Mouse (Mus musculus) hindbrain, embryonic 12.5 days (tissue): ENCODE measurements around the gene Tmprss13. TPM values are rescaled to one million over a fixed set of nuclear protein-coding genes. Genes with fewer than 3 reads are reported as not detected.

Source experiments
- ATAC-seq: fragments of 200-750 bp; cut with Nextera tagmentation; 2 replicates; pipeline ENCODE4 v1.8.0; 2017; ENCODE audit warnings: moderate TSS enrichment; ENCODE audit not compliant: low FRiP score
- H3K27ac ChIP-seq: fragments of 300-500 bp; sonication (generic); 2 replicates; pipeline ENCODE4 v1.5.1; 2016; ENCODE audit warnings: mild to moderate bottlenecking
- H3K27me3 ChIP-seq: fragments of 300-500 bp; sonication (generic); 2 replicates; pipeline ENCODE4 v1.6.1; 2016; ENCODE audit warnings: mild to moderate bottlenecking
- H3K36me3 ChIP-seq: fragments of 300-500 bp; sonication (generic); 2 replicates; pipeline ENCODE4 v1.6.1; 2016; ENCODE audit warnings: mild to moderate bottlenecking
- H3K4me1 ChIP-seq: fragments of 300-500 bp; sonication (generic); 2 replicates; pipeline ENCODE4 v1.6.1; 2016
- H3K4me2 ChIP-seq: fragments of 300-500 bp; sonication (generic); replicated peaks from 2 replicates; pipeline ENCODE4 v1.6.1; 2016; ENCODE audit warnings: mild to moderate bottlenecking
- H3K4me3 ChIP-seq: fragments of 300-500 bp; sonication (generic); 2 replicates; pipeline ENCODE4 v1.5.1; 2016; ENCODE audit warnings: mild to moderate bottlenecking
- H3K9ac ChIP-seq: fragments of 300-500 bp; sonication (generic); 2 replicates; pipeline ENCODE4 v1.6.1; 2016; ENCODE audit warnings: mild to moderate bottlenecking, moderate library complexity
- H3K9me3 ChIP-seq: fragments of 300-500 bp; sonication (generic); replicated peaks from 2 replicates; pipeline ENCODE4 v1.6.1; 2016; ENCODE audit warnings: mild to moderate bottlenecking
- whole genome bisulfite sequencing: fragments of 180-500 bp; shearing (Covaris S2); methylation state at CpG from one replicate; pipeline ENCODE4 v1.1.7; 2016; 5-methylcytosine and 5-hydroxymethylcytosine counted together
- polyA plus RNA-seq: library from polyadenylated mRNA; unstranded; fragments of >200 nt; fragmentation: Nextera tagmentation; extraction: Ambion mirVana; gene quantifications from 2 replicates; pipeline ENCODE4 v1.2.1, GENCODE M21; 2016

Gene Tmprss13
- polyA plus RNA-seq, 1 experiment from 2014 or later, result 0.06 TPM

DNA sequence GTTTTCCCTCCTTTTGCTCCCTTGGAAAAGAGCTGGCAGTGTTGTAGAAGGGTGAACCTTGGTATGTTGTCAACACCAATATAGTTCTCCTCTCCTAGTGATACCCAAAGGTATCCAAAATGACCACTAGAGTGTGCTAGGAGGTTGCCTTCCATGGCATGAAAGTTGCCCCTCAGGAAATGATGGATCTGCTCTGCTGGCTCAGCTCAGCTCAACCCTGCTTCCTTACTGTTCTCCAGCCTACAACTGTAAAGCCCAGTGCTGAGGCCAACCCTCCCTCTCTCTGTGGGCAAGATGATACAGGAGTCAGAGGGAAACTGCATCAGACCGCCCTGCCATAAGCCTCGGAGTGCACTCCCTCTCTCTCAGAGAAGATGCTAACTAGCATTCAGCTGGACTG, 26.6 kb downstream of the Tmprss13 start:
- WGBS, result 66% methylated on average over 2 of the region's 2 CpGs
- Histone ChIP-seq H3K9me3 (no peaks in the 10 kb centered on the region), H3K9ac (no peak overlapping the region), H3K4me1 (no peaks in the 10 kb centered on the region), H3K4me3 (no peak overlapping the region), H3K36me3 (no peaks in the 10 kb centered on the region), H3K27me3 (no peaks in the 10 kb centered on the region), H3K27ac (no peak overlapping the region), H3K4me2 (no peak overlapping the region)
- ATAC-seq, result no peak

DNA sequence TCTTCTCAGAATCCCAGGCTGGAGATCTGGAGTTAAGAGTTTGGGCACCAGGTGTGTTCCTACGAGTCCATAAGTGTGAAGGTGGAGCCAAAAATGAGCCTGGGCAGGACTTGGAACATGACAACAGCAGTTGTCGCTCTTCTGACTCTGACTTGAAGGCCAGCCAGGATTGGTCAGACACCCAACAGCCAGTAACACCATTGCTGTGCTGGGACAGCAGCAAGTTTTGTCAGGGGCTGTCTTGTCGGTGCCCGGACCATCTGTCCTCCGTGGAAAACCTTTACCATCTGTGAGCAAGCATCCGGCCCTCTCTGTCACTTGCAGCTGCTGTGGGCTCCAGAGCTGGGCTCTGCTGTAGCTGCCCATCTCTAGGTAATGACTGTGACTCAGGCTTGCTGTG, 27.4 kb downstream of the Tmprss13 start:
- no peak overlapping the region for H3K4me3 ChIP-seq
- H3K27me3 ChIP-seq, result no peaks in the 10 kb centered on the region
- no peak for ATAC-seq
- no peak overlapping the region for H3K27ac ChIP-seq
- no peaks in the 10 kb centered on the region for H3K9me3 ChIP-seq
- no peak overlapping the region for H3K9ac ChIP-seq
- H3K36me3 ChIP-seq, result no peaks in the 10 kb centered on the region
- H3K4me1 ChIP-seq, result no peaks in the 10 kb centered on the region
- H3K4me2 ChIP-seq, result no peak overlapping the region
- WGBS, result 65% methylated on average over 6 of the region's 6 CpGs

DNA sequence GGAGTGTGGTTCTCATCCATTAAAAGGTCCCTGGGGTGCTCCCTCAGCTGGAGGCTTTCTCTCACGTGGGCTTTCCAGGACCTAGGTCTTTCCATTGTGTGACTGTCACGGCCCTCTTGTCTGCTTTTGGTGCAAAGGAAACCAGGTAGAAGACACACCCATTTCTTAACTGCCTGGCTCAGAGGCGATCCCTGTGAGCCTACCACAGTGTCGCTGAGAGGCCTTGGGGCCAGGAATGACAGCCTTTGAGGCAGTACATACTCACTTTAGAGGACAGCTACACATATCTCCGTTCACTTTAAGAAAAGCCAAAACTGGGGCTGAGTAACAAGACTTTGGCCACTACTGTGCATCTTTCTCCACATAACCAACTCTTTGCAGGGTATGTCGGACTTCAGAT, 29.7 kb downstream of the Tmprss13 start:
- Histone ChIP-seq H3K4me1 (no peaks in the 10 kb centered on the region), H3K4me2 (no peak overlapping the region), H3K9me3 (no peaks in the 10 kb centered on the region), H3K27ac (no peak overlapping the region), H3K36me3 (no peaks in the 10 kb centered on the region), H3K4me3 (no peak overlapping the region), H3K9ac (no peak overlapping the region), H3K27me3 (no peaks in the 10 kb centered on the region)
- no peak for ATAC-seq
- WGBS, result 72% methylated on average over 6 of the region's 6 CpGs

DNA sequence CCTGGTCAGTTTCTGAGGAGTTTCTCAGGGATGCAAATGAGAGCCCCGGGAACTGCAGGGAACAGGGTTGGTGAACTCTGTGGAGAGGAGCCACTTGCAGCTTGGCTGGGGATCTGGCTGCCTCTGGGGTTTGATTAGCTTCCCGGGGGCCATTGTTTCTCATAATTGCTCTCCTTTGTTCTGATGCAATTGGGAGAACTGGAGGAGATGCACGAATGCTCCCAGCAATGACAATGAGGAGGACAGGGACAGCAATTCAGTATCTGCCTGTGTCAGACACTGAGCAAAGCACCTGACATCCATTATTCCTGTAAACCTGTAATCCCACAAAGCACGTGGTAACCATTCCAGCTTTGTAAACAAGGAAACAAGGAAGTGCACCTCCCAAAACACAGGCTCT, 30.3 kb downstream of the Tmprss13 start:
- Histone ChIP-seq H3K9me3 (no peaks in the 10 kb centered on the region), H3K27ac (no peak overlapping the region), H3K36me3 (no peaks in the 10 kb centered on the region), H3K4me3 (no peak overlapping the region), H3K4me2 (no peak overlapping the region), H3K9ac (no peak overlapping the region; the same call in 1 of the 2 replicates), H3K27me3 (no peaks in the 10 kb centered on the region), H3K4me1 (no peaks in the 10 kb centered on the region)
- WGBS, result 35% methylated on average over 4 of the region's 4 CpGs
- ATAC-seq, result no peak

DNA sequence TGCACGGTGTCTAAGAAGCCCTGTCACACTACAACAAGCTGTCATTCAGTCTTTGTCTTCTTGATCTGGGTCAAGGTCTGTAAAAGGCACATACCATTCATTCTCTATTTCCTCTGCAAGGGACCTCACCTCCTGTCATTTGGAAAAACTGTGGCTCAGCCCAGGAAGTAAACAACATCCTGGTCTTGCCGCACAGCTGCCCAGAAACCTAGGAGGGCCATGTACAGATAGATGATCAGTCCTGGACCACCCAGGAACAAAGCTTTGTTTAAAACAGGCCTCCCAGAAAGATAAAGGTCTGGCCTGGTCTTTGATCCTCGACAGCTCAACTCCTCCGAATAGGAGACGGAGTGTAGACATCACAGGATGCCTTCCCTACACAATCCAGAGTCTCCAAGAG, 31.0 kb downstream of the Tmprss13 start:
- H3K27ac ChIP-seq, result no peak overlapping the region
- WGBS, result 52% methylated on average over 5 of the region's 5 CpGs

DNA sequence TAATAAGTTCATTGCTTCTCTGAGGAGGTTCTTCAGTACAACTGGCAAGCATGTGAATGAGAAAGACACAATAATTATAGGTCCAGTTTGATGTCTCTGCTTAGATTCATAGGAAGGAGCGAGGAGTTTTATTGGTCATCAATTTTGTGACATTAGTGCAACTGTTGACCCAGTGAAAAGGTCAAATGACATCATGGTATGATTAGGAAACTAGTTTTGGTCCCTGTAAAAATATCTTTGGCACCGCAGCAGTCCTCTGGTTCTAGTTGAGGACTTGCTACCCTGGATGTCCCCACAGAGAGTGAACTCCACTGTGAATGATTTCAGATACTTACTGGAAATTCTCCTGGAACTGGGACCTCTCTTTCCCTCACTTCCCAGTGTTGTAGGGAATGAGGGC, 36.3 kb downstream of the Tmprss13 start:
- no peak overlapping the region for H3K9ac ChIP-seq
- H3K36me3 ChIP-seq, result no peaks in the 10 kb centered on the region
- H3K27ac ChIP-seq, result no peak overlapping the region
- no peak overlapping the region for H3K4me3 ChIP-seq
- no peaks in the 10 kb centered on the region for H3K27me3 ChIP-seq
- no peak for ATAC-seq
- H3K4me2 ChIP-seq, result no peak overlapping the region
- H3K4me1 ChIP-seq, result no peaks in the 10 kb centered on the region
- no peaks in the 10 kb centered on the region for H3K9me3 ChIP-seq
- 81% methylated on average over 2 of the region's 2 CpGs for WGBS

More for the DNA sequence above, 31.0 kb downstream of the Tmprss13 start:
- no peaks in the 10 kb centered on the region for H3K4me1 ChIP-seq
- H3K4me3 ChIP-seq, result no peak overlapping the region
- no peak overlapping the region for H3K9ac ChIP-seq
- no peak overlapping the region for H3K4me2 ChIP-seq
- no peak for ATAC-seq
- no peaks in the 10 kb centered on the region for H3K36me3 ChIP-seq
- no peaks in the 10 kb centered on the region for H3K27me3 ChIP-seq
- no peaks in the 10 kb centered on the region for H3K9me3 ChIP-seq

DNA sequence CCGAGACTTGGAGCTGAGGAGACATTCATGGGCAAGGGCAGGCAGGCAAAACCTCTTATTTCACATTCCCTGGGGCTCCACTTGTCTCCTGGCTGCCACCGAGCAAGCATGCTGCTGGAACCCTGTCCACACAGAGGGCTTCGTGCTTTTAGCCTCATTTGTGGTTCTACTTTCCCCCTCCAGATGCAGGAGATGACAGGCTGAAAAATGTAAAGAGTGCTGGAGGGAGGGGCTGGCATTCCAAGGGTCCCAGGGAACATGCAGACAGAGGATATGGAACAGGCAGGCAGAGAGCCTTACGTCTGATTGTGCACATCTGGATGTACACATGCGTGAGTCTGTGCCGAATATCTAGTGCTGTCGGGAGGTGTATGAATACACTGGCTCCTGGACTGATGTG, 39.5 kb downstream of the Tmprss13 start:
- Histone ChIP-seq H3K4me1 (0 out of 2 replicates have a peak, but pooled peaks cover 4% of the 10 kb centered on the region), H3K9ac (no peak overlapping the region)
- 61% methylated on average over 7 of the region's 7 CpGs for WGBS

DNA sequence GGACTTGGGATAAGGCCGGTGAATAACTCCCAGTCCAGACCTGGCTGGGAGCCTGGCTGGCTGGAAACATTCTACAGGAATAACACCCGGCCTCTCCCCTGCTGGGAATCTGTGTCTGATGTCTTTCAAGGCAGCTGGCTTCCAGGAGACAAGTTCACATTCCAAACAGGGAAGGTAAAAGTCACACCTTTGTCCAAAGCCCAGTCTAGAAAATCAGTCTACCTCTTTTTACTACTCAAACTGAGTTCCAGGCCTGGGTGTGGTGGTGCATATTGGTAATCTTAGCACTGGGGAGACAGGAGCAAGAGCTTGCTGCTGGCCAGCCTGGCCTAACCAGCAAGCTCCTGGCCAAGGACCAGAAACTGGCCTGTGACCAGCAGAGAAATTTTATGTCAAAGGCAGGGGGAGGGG, 43.2 kb downstream of the Tmprss13 start:
- Histone ChIP-seq H3K36me3 (no peaks in the 10 kb centered on the region), H3K4me1 (0 out of 2 replicates have a peak, but pooled peaks cover 4% of the 10 kb centered on the region), H3K9me3 (no peaks in the 10 kb centered on the region), H3K27ac (no peak overlapping the region), H3K4me2 (no peak overlapping the region), H3K27me3 (no peaks in the 10 kb centered on the region; the same call in 1 of the 2 replicates), H3K4me3 (no peak overlapping the region), H3K9ac (no peak overlapping the region)
- ATAC-seq, result no peak
- WGBS, result 42% methylated on average over 2 of the region's 2 CpGs

More for the DNA sequence above, 39.5 kb downstream of the Tmprss13 start:
- no peak overlapping the region for H3K27ac ChIP-seq
- no peak overlapping the region for H3K4me3 ChIP-seq
- no peaks in the 10 kb centered on the region for H3K9me3 ChIP-seq
- no peak for ATAC-seq
- no peaks in the 10 kb centered on the region for H3K27me3 ChIP-seq
- no peaks in the 10 kb centered on the region for H3K36me3 ChIP-seq
- H3K4me2 ChIP-seq, result no peak overlapping the region

DNA sequence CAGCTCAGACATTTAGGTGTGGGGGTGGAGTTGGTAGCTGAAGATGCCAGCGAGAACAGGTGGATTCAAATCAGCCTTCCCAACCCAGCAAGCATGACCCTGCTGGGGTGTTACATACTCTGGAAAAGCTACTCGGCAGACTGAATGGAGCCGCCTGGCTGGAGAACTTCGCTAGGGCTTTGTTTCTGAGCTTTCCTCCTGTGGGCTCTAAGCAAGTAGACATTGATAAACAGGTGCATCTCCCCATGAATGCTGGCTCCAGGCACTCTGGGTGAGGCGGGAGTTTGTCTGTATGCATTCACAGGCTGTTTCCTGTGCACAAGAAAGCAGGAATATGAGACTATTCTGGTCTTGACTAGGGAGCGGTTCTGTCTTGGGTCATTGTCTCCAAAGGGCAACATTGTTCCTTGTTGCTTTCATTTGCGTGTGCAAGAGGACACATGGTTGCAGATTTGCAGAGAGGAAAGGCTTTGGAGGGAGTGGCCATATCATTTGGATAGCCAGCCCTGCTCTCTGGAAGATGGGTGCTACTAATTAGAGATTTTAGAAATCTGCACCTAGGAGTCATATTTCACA, 44.8 kb downstream of the Tmprss13 start:
- ATAC-seq, result no peak
- no peak overlapping the region for H3K9ac ChIP-seq
- no peak overlapping the region for H3K27ac ChIP-seq
- 0 out of 2 replicates have a peak, but pooled peaks cover 4% of the 10 kb centered on the region for H3K4me1 ChIP-seq
- no peak overlapping the region for H3K4me2 ChIP-seq
- 51% methylated on average over 7 of the region's 7 CpGs for WGBS
- no peaks in the 10 kb centered on the region for H3K36me3 ChIP-seq
- H3K9me3 ChIP-seq, result no peaks in the 10 kb centered on the region
- no peak overlapping the region for H3K4me3 ChIP-seq
- peaks cover 7% of the 10 kb centered on the region for H3K27me3 ChIP-seq

DNA sequence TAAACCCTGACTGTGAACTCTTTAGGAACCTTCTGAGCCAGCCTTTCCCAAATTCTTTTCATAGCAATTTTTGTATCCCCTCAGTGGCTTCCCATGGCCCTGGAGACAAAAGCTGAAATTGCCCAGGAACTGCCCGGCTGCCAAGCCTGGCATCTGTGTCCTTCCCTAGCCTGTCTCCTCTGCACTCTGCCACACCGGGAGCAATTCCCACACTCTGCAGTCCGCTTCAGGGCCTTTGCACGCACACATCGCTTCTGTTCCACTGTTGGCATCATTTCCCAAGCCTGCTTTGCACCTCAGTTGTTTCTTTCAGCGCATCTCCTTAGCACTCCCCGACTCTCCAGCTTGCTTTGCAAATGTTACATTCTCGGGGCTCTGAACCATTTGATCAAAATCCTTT, 48.8 kb downstream of the Tmprss13 start:
- H3K9me3 ChIP-seq, result no peaks in the 10 kb centered on the region
- no peak overlapping the region for H3K9ac ChIP-seq
- H3K4me3 ChIP-seq, result no peak overlapping the region
- H3K4me1 ChIP-seq, result peaks cover 25% of the 10 kb centered on the region
- WGBS, result 59% methylated on average over 8 of the region's 8 CpGs
- no peak for ATAC-seq
- no peak overlapping the region for H3K27ac ChIP-seq
- no peak overlapping the region for H3K4me2 ChIP-seq
- H3K36me3 ChIP-seq, result no peaks in the 10 kb centered on the region
- peaks cover 7% of the 10 kb centered on the region for H3K27me3 ChIP-seq

DNA sequence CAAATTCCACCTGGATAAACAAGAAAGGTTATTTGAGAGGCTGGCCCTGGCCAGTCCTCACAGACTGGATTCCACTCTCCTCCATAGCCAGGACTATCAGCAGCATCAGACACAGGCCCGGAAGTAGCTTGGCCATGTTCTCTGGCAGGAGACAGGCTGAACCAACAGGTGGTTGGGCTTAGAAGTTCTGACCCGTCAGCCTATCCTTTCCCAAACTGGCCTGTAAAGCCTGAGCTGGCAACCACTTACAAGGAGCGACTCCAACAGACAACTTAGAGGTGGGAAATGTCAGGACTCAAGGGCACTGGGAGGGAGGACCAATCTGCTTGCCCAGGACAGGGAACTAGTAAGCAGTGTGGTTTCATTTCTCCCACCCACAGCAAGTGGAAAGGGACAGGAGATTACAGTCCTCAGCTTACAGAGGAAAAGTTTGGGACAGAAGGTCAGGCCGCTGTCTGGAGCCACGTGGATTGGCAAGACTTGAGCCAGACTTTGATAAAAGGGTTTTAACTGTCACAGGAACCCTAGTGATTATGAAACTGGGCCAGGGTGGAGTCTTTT, 49.5 kb downstream of the Tmprss13 start:
- peaks cover 7% of the 10 kb centered on the region for H3K27me3 ChIP-seq
- H3K4me1 ChIP-seq, result peaks cover 26% of the 10 kb centered on the region
- H3K9ac ChIP-seq, result no peak overlapping the region
- no peak for ATAC-seq
- no peak overlapping the region for H3K4me2 ChIP-seq
- no peak overlapping the region for H3K27ac ChIP-seq
- H3K36me3 ChIP-seq, result no peaks in the 10 kb centered on the region
- 67% methylated on average over 5 of the region's 5 CpGs for WGBS
- no peaks in the 10 kb centered on the region for H3K9me3 ChIP-seq
- H3K4me3 ChIP-seq, result no peak overlapping the region

DNA sequence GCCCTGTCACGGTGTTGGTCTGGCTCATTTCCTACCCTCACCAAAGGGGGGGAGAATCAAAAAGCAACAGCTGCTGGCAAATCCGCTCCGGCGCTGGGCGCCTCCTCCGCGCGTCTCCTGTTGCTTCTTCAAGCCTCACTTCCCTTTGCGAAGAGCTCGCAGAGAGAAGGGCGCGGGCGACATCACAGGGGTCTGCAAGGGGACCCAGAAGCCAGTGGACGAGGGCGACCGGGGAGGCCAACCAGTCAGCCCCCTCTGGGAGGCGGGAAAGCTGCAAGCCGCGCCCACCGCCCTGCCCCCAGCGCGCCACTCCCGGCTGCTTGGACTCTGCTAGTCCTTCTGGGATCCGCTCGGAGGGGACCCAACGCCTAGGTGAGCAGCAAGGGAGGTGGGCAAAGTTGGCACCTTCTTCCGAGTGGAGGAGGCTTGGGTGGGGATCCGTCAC, 51.2 kb downstream of the Tmprss13 start, which contains the start of gene Fxyd6:
Gene Fxyd6 (plus strand): TSS at position 69 of the 445 bp plus-strand sequence.
- Histone ChIP-seq H3K36me3 (0 out of 2 replicates have a peak, but pooled peaks cover under 1% of the 10 kb centered on the region), H3K4me2 (peak within 1 kb of the TSS; percentile 91), H3K27ac (peak within 1 kb of the TSS; percentile 84), H3K27me3 (peaks cover 7% of the 10 kb centered on the region), H3K9me3 (no peaks in the 10 kb centered on the region), H3K9ac (peak within 1 kb of the TSS; percentile 79), H3K4me1 (peaks cover 26% of the 10 kb centered on the region), H3K4me3 (peak within 1 kb of the TSS; percentile 66)
- peak; percentile 76 for ATAC-seq
- WGBS, result under 1% methylated on average over 28 of the region's 28 CpGs
